Mouse (Mus musculus) left cerebral cortex, postnatal 14 days (tissue): ENCODE results near the gene Ap3b1. TPM values are rescaled to one million over a fixed set of nuclear protein-coding genes. Genes with fewer than 3 reads are reported as not detected.
"Not testable (repeated sequence)": the region's sequence is repeated elsewhere in the genome, so short reads cannot be mapped to it uniquely, and the experiment has no call there.

Source experiments
- DNase-seq, 2 experiments: peaks; one replicate each; pipeline ENCODE4 v3.0.0; 2021 to 2022; ENCODE audit warnings: low spot score in 2 of 2, mixed read lengths in 1 of 2
- intact Hi-C: fragments of 180-260 bp; cut with DNase I; formaldehyde crosslinking; loops from one replicate; pipeline ENCODE4 v1.15.1; 2025
- long read RNA-seq, 2 experiments: library from polyadenylated mRNA; stranded (forward); transcript quantifications; one replicate each; pipeline ENCODE4 v2.0.0; 2021
- total RNA-seq, 2 experiments: library from RNA; stranded (reverse); gene quantifications; 2 replicates each; pipeline ENCODE4 v1.2.3; 2021

Ap3b1 gene
- total RNA-seq, result 10 to 100 TPM; 42.5 to 42.8 TPM
- long read RNA-seq, experiment 1, full-length matches to known transcripts, result 5 of 18 reads
- long read RNA-seq, experiment 1, partial matches to known transcripts, result 6 of 18 reads
- long read RNA-seq, experiment 1, other reads (novel, unspliced or antisense), result 7 of 18 reads
- long read RNA-seq, experiment 2, full-length matches to known transcripts, result 3 of 11 reads
- long read RNA-seq, experiment 2, partial matches to known transcripts, result 3 of 11 reads
- long read RNA-seq, experiment 2, other reads (novel, unspliced or antisense), result 5 of 11 reads

DNA sequence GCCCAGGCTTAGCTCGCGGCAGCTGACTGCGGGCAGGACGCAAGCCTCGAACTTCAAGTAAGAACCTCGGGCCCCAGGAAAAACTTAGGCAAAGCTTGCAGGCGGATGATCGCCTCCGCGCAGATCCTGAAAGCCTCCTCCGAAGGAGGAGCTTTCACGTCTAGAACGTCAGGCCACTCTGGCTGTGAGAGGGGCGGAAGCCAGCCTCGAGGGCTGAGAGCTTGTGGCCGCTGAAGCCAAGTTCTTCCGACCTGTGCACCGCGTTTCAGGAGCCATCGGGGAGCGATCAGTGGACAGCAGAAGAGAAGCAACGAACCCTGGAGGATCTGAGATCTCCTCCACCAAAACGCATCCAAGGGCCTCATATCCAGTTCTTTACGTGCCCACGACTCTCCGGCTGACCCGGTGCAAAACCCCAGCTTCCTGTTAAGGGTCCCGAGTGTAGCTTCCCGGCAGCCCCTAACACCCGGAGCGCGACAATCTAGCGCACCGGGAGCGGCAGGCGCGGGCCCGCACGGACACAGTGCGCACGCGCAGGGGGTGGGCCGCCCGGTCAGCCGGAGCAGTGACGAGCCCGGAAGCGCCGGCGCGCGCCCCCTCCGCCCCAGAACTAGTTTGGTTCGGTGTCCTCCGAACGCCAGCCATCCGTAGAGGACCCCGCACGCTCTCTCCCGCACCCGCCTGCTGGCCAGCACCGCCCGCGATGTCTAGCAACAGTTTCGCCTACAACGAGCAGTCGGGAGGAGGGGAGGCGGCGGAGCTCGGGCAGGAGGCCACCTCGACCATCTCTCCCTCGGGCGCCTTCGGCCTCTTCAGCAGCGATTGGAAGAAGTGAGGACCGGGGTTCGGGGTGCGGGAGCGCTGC, at the start of gene Ap3b1:
TSS of gene Ap3b1 (plus strand) at position 560 of the 865 bp plus-strand sequence.
- peak; percentile 80 to 92 for DNase-seq
- intact Hi-C loops, result loop anchor here (2.0 kb wide), 1 partner anchor 74 kb away; the partner anchor contains the start of gene Scamp1

DNA sequence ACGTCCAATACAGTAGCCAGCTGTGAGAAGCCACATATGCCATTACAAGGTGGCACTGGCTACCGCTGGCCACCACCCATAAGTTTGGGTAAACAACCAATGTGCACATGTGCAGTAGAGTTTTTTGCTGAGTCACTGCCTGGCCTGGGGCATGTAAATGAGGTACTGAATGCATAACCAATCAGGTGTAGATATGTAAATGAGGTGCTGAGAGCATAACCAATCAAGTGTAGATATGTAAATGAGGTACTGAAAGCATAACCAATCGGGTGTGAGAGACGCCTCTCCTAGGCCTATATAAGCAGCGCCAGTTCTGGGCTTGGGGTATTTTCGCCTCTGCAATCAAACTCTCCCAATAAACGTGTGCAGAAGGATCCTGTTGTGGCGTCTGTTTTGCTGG, 45.9 kb upstream of the Ap3b1 start:
- DNase-seq, intact Hi-C loops: not testable (repeated sequence)

DNA sequence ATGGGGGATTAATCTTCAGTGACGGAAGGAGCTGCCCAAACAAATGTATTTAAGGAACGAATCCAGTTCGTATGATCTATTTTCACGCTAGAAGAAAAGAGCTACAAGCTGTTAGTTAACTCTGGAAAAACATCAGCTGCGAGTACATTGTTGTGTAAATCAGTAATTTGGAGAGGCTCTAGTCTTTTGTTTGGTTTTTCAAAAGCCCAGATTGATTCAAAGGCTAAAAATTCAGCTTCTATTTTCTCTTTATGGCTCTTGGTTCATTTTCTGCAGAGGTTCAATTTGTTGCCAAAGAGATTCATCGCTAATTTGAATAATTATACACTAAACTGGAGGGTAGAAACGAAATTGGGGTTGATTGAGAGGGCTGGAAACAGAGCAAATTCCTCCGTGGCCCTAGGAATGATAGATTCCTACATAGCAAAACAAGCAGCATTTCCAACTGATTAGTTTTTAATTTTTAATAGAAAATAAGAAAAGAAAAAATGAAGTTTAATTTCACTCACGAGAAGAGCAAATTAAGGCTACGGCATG, 41.7 kb upstream of the Ap3b1 start:
- no peak for DNase-seq
- intact Hi-C loops, result no loop called here

DNA sequence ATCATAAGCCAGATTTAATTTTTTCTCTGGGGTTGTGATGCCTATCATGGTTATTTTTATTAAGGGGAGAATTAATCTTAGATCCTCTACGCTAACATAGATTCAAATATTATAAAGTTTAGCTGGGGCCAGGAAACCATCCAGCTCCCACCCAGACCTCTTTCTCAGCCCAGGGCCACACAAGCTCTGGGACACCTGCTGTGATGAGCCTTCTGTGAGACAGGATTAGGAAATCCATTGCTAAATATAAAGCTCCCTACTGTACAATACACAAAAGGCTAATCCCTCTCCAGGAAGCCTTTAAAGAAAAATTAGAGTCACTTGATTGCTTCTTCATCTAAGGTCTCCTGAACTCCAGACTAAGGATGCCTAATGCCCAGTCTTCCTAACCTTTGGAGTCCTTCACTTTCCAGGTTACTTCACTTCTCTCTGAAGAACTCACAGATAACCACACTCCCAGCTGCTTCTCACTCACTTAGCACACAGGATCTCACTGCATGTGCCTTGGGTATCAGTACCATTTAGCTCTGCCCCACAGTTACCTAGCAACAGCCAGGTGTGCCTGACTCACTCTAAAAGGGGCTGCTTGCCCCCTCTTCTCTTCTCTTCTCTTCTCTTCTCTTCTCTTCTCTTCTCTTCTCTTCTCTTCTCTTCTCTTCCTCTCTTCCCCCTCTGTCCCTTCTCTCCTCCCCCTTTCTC, 37.5 kb upstream of the Ap3b1 start:
- no peak for DNase-seq
- intact Hi-C loops, result no loop called here

DNA sequence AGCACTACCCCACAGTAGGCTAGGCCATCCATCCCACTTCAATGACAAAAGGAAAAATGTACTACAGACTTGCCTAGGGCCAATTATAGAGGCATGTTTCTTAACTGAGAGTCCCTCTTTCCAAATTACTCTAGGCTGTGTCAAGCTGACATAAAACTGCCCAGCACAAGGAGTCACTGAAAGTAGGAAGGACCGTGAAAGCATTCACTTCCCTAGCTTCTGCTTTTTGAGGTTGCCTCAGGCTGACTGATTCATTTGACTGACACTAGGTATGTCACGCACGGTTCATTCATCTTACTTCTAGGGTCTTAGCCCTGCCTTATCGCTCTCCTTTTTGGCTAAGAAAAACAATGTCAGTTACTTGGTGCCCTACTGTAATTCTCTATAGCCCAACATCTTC, 36.3 kb upstream of the Ap3b1 start:
- intact Hi-C loops, result no loop called here
- no peak for DNase-seq

DNA sequence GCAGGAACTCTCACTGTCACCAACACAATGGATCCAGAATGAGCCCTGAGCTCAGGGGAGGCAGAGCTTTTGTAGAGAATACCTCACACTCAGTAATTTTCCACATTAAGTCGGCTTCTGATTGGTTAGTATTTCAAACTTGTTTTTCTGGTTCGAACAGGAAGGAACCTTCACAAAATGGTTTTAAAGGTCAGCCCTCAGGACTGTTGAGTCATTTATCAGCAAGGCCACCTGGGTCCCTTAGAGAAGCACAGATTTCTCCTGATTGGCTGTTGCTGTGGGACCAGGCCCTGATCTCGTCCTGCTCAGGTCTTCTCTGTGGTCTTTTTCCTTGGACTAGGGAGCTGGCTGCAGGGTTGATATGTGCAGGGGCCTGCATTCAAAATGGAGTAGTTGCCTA, 30.7 kb upstream of the Ap3b1 start:
- intact Hi-C loops, result no loop called here
- no peak for DNase-seq

DNA sequence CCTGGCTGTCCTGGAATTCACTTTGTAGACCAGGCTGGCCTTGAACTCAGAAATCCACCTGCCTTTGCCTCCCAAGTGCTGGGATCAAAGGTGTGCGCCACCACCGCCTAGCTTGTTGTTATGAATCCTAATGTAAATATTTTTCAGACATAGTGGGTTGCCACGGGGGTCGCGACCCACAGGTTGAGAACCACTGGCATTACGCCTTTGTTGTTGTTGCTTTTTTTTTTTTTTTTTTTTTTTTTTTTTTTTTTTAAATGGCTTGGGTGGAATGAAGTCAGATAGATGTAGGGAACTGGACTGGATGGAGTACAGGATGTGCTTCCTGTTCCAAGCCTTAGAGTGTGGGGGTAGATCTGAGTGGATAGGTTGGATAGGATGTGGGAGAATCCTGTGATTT, 29.8 kb upstream of the Ap3b1 start:
- intact Hi-C loops, DNase-seq: not testable (repeated sequence)

- DNase-seq, result no peak
- intact Hi-C loops, result no loop called here
These were observed 28.3 kb upstream of the Ap3b1 start for GRCm38 (mm10) chr13:94330392-94330979.

- intact Hi-C loops, result no loop called here
- peak in 1 of 2 experiments; percentile 10 for DNase-seq
These were observed 20.4 kb upstream of the Ap3b1 start for GRCm38 (mm10) chr13:94338357-94338756.

DNA sequence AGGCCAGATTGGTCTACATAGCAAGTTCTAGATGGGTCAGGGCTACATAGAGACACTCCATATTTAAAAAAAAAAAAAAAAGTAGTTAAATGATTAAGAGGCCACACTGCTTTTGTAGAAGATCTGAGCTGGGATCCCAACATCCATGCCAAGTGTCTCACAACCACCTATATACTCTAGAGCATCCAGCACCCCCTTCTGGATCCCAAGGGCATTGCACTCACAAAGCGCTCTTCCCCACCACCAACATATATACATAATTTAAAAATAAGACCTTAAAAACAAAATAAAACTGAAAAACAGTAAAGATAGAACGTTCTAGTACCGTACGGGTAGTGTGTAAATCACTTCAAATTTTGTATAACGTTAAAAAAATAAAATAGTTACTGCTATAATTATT, 15.6 kb upstream of the Ap3b1 start:
- DNase-seq, result no peak
- intact Hi-C loops, result no loop called here

DNA sequence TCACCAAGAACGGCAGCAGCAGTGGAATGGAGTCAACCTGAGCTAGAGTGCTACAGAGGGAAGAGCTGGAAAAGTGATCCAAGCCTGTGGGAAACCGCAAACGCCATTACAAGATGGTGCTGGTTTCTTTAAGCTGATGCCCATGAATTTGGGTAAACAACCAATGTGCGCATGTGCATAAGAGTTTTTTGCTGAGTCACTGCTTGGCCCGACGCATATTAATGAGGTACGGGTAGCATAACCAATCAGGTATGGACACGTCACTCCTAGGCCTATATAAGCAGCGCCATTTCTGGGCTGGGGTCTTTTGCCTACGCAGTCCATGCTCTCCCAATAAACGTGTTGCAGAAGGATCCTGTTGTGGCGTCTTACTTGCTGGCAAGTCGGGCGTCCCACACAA, 14.2 kb upstream of the Ap3b1 start:
- DNase-seq, intact Hi-C loops: not testable (repeated sequence)

- intact Hi-C loops, result no loop called here
- DNase-seq, result no peak
These were observed 4.2 kb upstream of the Ap3b1 start for GRCm38 (mm10) chr13:94354584-94354983.

DNA sequence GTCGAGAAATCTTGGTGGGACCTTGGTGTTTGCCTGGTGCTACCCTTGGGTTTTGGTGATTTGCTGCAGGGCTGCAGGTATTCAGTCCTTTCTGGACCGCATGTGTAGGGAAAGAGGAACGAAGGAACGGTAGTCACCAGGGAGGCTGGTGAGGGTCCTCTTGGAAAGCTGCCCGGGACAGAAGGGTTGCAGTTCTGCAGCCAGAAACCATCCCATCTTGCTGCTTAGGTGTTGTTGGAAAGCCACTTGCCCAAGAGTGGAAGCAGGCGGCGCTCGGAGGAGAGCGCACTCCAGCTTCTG, 709 bp upstream of the Ap3b1 start:
- no peak for DNase-seq
- intact Hi-C loops, result loop anchor here (2.0 kb wide), 1 partner anchor 73 kb away; the partner anchor contains the start of gene Scamp1

DNA sequence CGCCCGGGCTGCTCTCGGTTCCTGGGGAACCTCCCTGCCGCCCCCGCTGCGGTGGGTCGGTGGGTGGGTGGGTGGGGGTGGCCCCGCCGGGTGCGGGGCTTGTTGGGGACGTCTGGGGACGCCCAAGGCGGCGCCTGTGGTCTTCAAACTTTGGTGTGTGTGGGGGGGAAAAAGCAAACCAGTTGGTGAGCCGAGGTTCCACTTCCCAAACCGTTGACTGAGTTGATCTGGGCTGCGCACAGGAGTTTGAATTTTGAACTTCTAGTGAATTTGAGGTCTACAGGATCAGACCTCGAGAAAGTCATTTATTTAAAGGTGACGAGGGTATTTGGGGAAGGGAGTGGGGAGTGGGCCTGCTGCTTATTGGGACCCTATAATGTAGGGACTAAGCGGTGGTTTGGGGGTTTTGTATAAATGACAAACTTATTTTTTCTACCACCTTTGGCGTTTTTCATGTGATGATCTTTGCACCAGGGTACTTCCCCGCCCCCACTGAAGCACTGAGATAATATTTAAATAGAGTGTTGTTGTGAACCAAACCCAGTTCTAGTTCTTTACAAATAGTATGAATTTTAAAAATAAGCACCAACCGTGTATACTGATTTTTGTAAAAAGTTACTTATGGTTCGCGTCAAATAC, 641 bp downstream of the Ap3b1 start:
- intact Hi-C loops, result loop anchor here (2.0 kb wide), 1 partner anchor 75 kb away; the partner anchor contains the start of gene Scamp1
- no peak for DNase-seq

- DNase-seq, intact Hi-C loops: not testable (repeated sequence)
These were observed 2.3 kb downstream of the Ap3b1 start for GRCm38 (mm10) chr13:94361013-94361580.

DNA sequence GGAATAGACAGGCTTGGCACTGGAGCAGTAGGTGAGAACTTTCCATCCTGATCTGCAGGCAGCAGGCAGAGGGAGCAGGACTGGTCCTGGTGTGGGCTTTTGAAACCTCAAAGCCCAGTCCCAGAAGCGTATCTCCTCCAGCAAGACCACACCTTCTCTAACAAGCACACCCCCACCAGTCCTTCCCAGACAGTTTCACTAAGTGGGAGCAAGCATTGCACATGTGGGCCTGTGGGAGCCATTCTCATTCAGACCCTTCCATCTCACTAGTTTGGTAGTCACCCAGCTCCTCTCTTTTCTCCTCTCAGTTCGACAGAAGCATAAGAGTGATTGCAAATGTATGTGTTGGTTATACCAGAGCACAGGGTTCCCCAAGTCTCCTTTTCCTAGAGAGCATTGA, 5.6 kb downstream of the Ap3b1 start:
- no peak for DNase-seq
- intact Hi-C loops, result no loop called here

DNA sequence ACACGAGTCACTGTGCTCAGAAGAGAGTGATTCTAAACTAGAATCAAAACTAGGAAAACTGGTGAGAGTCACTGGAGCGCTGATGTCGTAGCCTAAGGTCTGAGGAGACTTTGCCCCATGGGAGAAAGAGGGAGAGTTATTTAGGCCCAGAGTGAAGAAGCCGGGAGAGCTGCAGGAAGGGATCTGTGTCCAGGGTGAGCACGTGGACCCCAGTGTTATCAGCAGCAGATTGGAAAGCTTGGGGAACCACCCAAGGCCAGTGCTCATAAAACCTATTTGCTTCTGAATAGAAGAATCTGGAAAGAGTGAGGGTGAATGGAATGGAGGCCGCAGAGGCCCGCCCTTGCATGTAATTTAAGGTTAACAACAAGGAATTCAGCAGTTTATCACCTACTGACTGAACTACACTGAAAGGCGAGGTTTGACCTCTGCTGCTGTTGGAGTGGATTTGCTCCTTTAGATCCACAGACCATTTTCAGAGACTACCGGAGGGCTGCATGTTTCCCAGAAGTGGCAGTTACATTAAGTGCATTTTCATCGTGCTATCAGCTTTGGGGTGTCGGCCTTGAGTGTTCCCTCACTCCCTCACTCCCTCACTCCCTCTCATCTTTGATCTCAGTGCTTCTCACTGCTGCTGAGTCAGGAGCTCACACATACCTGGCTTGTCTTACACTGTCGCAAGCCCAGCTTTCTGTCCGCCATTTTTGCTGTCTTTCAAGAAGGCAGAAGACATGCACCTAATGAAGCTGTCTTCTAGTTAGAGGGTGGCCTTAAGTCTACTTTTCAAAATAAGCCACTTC, 6.5 kb downstream of the Ap3b1 start:
- DNase-seq, result no peak
- intact Hi-C loops, result no loop called here

DNA sequence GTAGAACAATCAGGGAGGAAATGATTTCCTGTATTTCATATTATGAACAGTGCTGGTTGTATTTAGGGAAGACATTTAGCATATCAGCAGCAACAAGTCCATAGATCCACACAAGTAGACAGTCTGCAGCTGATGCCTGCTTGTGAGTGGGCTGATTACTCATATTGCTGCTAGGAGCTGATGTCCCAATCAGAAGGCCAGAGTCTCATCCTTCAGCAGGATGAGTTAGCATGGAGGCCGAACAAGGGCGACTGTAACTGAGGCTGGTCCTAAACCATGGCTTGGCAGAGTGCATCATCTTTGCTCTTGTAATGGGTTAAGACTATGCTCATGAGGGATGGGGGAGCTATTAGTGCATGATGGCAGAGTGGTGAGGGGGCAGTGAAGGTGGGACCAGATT, 9.1 kb downstream of the Ap3b1 start:
- intact Hi-C loops, result no loop called here
- no peak for DNase-seq
